Mouse (Mus musculus): ENCODE results near the gene Samhd1.

DNA sequence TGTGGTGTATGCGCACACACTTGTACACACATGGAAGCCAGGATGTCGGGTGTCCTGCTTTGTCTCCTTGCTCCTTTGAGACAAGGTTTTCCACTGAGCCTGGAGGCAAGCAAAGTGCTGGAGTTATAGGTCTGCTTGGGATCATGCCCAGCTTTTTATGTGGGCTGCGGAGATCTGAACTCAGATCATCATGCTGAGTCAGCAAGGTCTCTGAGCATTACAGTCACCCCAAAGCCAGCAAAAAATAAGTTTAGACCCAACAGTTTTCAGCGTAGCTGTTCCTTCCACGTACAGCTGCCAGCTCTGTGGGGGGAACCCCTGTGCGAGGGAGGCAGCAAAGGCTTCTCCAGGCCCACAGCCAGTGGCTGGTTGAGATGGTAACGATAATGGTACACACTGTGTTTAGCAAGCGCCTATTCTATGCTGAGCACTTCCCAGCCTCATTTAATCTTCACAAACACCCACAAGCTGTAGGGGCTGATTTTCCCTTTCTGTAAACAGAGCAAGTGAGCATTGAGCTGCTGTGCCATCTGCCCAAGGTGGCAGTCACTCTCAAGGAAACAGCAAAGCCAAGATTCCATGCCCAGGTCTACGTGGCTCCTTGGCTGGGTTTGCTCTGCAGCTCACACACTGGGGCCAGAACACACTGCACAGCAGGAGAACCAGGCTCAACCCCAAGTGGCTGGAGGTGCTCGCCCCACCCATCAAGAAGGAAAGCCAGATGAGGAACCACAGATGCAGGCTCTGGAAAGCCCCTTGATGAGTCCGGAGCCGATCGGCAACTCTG is 86.5 kb downstream of the Samhd1 start:
- TF ChIP-seq CTCF (IDR thresholded peaks at IDR 0.05; ENCODE audit: low read depth, low read length) (no peak), POLR2A (IDR thresholded peaks at IDR 0.05; ENCODE audit: borderline replicate concordance, low read depth, low read length) (no peak)

Data from bone marrow macrophage, adult 2 months (primary cell).